Mouse (Mus musculus): Measurements from ENCODE around the gene Gm21860. TPM values are rescaled to one million over a fixed set of nuclear protein-coding genes. Genes with fewer than 3 reads are reported as not detected.
"Not testable (repeated sequence)": the region's sequence is repeated elsewhere in the genome, so short reads cannot be mapped to it uniquely, and the experiment has no call there.

Gene Gm21860
- polyA plus RNA-seq, 1 experiment from 2014 or later = not detected

- ATAC-seq (ENCODE audit: insufficient number of reproducible peaks, low FRiP score, low TSS enrichment, low read depth) = peak; percentile 88
- H3K27ac ChIP-seq (replicated peaks); H3K9me3 ChIP-seq (replicated peaks); H3K4me1 ChIP-seq; H3K27me3 ChIP-seq; H3K9ac ChIP-seq; H3K36me3 ChIP-seq; H3K4me2 ChIP-seq (replicated peaks); H3K4me3 ChIP-seq (replicated peaks): not testable (repeated sequence)
- WGBS = 57% methylated on average over 20 of the region's 20 CpGs
Measured at GRCm38 (mm10) chrY:90730908-90731592, 23.6 kb downstream of the Gm21860 start.

DNA sequence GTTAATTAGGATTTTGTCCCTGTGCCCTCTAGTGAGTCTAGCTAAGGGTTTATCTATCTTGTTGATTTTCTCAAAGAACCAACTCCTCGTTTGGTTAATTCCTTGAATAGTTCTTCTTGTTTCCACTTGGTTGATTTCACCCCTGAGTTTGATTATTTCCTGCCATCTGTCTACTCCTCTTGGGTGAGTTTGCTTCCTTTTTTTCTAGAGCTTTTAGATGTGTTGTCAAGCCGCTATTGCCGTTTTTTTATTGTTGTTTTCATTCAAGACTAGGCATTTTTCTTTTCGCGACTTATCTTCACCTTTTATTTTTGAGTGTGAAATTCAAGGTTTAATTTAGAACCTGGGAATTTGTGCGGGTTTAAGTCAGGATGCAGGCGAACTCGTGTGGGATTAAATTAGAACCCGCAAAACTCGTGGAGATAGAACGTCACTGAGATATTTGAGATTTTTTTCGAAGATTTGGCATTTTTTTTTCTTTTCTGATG, 24.8 kb downstream of the Gm21860 start:
- not testable (repeated sequence) for H3K9ac ChIP-seq; H3K27me3 ChIP-seq; H3K4me3 ChIP-seq (replicated peaks); H3K4me1 ChIP-seq; H3K9me3 ChIP-seq (replicated peaks); ATAC-seq (ENCODE audit: insufficient number of reproducible peaks, low FRiP score, low TSS enrichment, low read depth); H3K27ac ChIP-seq (replicated peaks); H3K36me3 ChIP-seq; H3K4me2 ChIP-seq (replicated peaks)
- 66% methylated on average over 12 of the region's 12 CpGs for WGBS

GRCm38 (mm10) chrY:90728905-90729256, 25.7 kb downstream of the Gm21860 start:
- H3K27ac ChIP-seq (replicated peaks); H3K27me3 ChIP-seq; H3K4me3 ChIP-seq (replicated peaks); H3K9ac ChIP-seq; H3K9me3 ChIP-seq (replicated peaks); H3K36me3 ChIP-seq; H3K4me2 ChIP-seq (replicated peaks); H3K4me1 ChIP-seq: not testable (repeated sequence)
- WGBS = 84% methylated on average over 17 of the region's 17 CpGs
- peak; percentile 73 for ATAC-seq (ENCODE audit: insufficient number of reproducible peaks, low FRiP score, low TSS enrichment, low read depth)

DNA sequence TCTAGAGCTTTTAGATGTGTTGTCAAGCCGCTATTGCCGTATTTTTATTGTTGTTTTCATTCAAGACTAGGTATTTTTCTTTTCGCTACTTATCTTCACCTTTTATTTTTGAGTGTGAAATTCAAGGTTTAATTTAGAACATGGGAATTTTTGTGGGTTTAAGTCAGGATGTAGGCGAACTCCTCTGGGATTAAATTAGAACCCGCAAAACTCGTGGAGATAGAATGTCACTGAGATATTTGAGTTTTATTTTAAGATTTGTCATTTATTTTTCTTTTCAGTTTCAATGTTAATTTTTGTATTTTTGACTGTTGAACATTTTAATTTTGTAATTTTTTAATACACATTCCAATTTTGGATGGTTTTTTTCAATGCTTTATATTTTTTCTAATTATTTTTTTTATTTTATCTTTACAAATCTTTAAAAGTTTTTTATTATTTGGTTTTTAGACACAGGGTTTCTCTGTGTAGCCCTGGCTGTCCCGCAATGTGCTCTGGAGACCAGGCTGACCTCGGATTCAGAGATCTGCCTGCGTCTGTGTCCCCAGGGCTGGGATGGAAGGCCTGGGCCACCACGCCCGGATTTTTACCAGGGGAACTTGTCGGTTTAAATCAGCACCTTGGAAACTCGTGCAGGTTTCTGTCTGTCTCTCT, 26.2 kb downstream of the Gm21860 start:
- H3K4me2 ChIP-seq (replicated peaks); H3K27me3 ChIP-seq; H3K9ac ChIP-seq; H3K4me1 ChIP-seq; H3K27ac ChIP-seq (replicated peaks); H3K36me3 ChIP-seq; H3K9me3 ChIP-seq (replicated peaks); H3K4me3 ChIP-seq (replicated peaks): not testable (repeated sequence)
- WGBS = 78% methylated on average over 12 of the region's 13 CpGs
- ATAC-seq (ENCODE audit: insufficient number of reproducible peaks, low FRiP score, low TSS enrichment, low read depth) = 0 out of 2 replicates have a peak, but pooled peaks have one; percentile 8

DNA sequence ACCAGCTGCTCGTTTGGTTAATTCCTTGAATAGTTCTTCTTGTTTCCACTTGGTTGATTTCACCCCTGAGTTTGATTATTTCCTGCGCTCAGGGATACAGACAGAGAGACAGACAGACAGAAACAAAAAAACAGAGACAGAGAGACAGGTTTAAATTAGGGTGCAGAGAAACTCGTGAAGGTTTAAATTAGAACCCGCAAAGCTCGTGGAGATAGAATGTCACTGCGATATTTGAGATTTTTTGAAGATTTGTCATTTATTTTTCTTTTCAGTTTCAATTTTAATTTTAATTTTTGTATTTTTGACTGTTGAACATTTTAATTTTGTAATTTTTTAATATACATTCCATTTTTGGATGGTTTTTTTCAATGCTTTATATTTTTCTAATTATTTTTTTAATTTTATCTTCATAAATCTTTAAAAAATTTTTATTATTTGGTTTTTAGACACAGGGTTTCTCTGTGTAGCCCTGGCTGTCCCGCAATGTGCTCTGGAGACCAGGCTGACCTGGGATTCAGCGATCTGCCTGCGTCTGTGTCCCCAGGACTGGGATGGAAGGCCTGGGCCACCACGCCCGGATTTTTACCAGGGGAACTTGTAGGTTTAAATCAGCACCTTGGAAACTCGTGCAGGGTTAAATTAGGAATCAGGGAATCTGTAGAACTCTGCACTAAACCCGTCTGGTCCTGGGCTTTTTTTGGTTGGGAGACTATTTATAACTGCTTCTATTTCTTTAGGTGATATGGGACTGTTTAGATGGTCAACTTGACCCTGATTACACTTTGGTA, 27.3 kb downstream of the Gm21860 start:
- H3K27ac ChIP-seq (replicated peaks); ATAC-seq (ENCODE audit: insufficient number of reproducible peaks, low FRiP score, low TSS enrichment, low read depth); H3K27me3 ChIP-seq; H3K4me2 ChIP-seq (replicated peaks); H3K4me1 ChIP-seq; H3K4me3 ChIP-seq (replicated peaks); H3K9me3 ChIP-seq (replicated peaks); H3K9ac ChIP-seq; H3K36me3 ChIP-seq: not testable (repeated sequence)
- WGBS = 77% methylated on average over 13 of the region's 13 CpGs

GRCm38 (mm10) chrY:90725701-90726451, 28.7 kb downstream of the Gm21860 start:
- not testable (repeated sequence) for H3K4me1 ChIP-seq; ATAC-seq (ENCODE audit: insufficient number of reproducible peaks, low FRiP score, low TSS enrichment, low read depth); H3K27ac ChIP-seq (replicated peaks); H3K27me3 ChIP-seq; H3K4me3 ChIP-seq (replicated peaks); H3K9ac ChIP-seq; H3K4me2 ChIP-seq (replicated peaks); H3K36me3 ChIP-seq; H3K9me3 ChIP-seq (replicated peaks)
- WGBS = 79% methylated on average over 23 of the region's 23 CpGs

- not testable (repeated sequence) for H3K36me3 ChIP-seq; H3K9ac ChIP-seq; H3K4me3 ChIP-seq (replicated peaks); H3K4me2 ChIP-seq (replicated peaks); H3K4me1 ChIP-seq; ATAC-seq (ENCODE audit: insufficient number of reproducible peaks, low FRiP score, low TSS enrichment, low read depth); H3K27me3 ChIP-seq; H3K27ac ChIP-seq (replicated peaks); H3K9me3 ChIP-seq (replicated peaks)
- 81% methylated on average over 10 of the region's 10 CpGs for WGBS
Measured at GRCm38 (mm10) chrY:90725166-90725565, 29.5 kb downstream of the Gm21860 start.

- not testable (repeated sequence) for H3K9ac ChIP-seq; H3K9me3 ChIP-seq (replicated peaks); H3K27me3 ChIP-seq; H3K4me1 ChIP-seq; H3K4me3 ChIP-seq (replicated peaks); H3K36me3 ChIP-seq; H3K27ac ChIP-seq (replicated peaks); H3K4me2 ChIP-seq (replicated peaks)
- WGBS = 57% methylated on average over 8 of the region's 8 CpGs
- peak; percentile 67; the same call in 1 of the 2 replicates for ATAC-seq (ENCODE audit: insufficient number of reproducible peaks, low FRiP score, low TSS enrichment, low read depth)
Measured at GRCm38 (mm10) chrY:90724014-90724709, 30.5 kb downstream of the Gm21860 start.

DNA sequence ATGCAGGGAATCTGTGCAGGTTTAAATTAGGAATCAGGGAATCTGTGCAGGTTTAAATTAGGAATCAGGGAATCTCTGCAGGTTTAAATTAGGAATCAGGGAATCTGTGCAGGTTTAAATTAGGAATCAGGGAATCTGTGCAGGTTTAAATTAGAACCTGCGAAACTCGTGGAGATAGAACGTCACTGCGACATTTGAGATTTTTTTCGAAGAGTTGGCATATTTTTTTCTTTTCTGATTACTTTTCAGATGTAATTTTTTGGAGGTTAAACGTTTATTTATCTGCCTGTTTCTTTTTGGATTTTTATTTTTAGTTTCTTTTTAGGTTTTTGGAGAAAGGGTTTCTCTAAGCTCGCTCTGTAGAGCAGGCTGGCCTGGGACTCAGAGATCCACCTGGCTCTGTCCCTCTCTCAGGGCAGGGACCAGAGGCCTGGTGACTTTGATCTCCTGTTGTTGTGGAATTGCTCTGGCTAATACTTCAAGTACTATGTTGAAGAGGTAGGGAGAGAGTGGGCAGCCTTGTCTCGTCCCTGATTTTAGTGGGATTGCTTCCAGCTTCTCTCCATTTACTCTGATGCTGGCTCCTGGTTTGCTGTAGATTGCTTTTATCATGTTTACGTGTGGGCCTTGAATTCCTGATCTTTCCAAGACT, 31.2 kb downstream of the Gm21860 start:
- WGBS = 68% methylated on average over 9 of the region's 9 CpGs
- H3K27ac ChIP-seq (replicated peaks); H3K4me2 ChIP-seq (replicated peaks); H3K36me3 ChIP-seq; H3K9me3 ChIP-seq (replicated peaks); H3K4me1 ChIP-seq; H3K9ac ChIP-seq; H3K4me3 ChIP-seq (replicated peaks); H3K27me3 ChIP-seq: not testable (repeated sequence)
- ATAC-seq (ENCODE audit: insufficient number of reproducible peaks, low FRiP score, low TSS enrichment, low read depth) = peak; percentile 72

DNA sequence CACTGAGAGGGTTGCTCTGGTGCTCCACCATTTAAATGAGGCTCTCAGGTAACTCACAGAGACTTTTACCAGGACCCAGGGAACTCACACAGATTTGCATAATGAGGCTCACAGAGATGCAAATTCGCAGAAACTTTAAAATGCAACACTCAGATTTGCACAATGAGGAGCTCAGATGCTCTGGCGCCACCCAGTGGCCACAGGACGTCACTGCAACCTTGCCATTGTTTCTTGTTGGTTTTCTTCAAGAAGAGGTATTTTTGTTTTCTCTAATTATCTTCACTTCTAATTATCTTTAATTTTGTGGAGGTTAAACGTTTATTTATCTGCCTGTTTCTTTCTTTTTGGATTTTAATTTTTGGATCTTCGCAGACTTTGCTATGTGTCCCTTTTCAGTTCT, 34.1 kb downstream of the Gm21860 start:
- not testable (repeated sequence) for H3K36me3 ChIP-seq; H3K27ac ChIP-seq (replicated peaks); H3K9me3 ChIP-seq (replicated peaks); H3K4me1 ChIP-seq; H3K9ac ChIP-seq; H3K4me3 ChIP-seq (replicated peaks); H3K4me2 ChIP-seq (replicated peaks); H3K27me3 ChIP-seq; ATAC-seq (ENCODE audit: insufficient number of reproducible peaks, low FRiP score, low TSS enrichment, low read depth)
- WGBS = 46% methylated on average over 5 of the region's 5 CpGs

All from embryonic facial prominence, embryonic 15.5 days (tissue).